Mouse (Mus musculus): ENCODE data around the gene Rin1. TPM values are rescaled to one million over a fixed set of nuclear protein-coding genes. Genes with fewer than 3 reads are reported as not detected.
"Not testable (repeated sequence)": the region's sequence is repeated elsewhere in the genome, so short reads cannot be mapped to it uniquely, and the experiment has no call there.

Rin1 gene
- total RNA-seq (2021): 10 to 100 TPM; 70.3 to 88.1 TPM

- intact Hi-C loops (cut with DNase I): no loop called here
- peak; percentile 73 to 79 for DNase-seq (ENCODE audit: low spot score in 2 of 2)
Measured at GRCm38 (mm10) chr19:5050047-5050905, at the start of gene Rin1. Rin1 (plus strand) TSS chr19:5050481.

- DNase-seq (ENCODE audit: low spot score in 2 of 2): peak; percentile 94 to 96
- intact Hi-C loops (cut with DNase I): loop anchor here (1.0 to 5.0 kb wide), 3 partner anchors 9 to 40 kb away; partner anchors contain the start of gene Mrpl11
Measured at GRCm38 (mm10) chr19:5001666-5002406, 48.4 kb upstream of the Rin1 start.

- not testable (repeated sequence) for DNase-seq (ENCODE audit: low spot score in 2 of 2)
Measured at GRCm38 (mm10) chr19:5003644-5004043, 46.6 kb upstream of the Rin1 start.

GRCm38 (mm10) chr19:5004925-5005324 lies 45.4 kb upstream of the Rin1 start:
- intact Hi-C loops (cut with DNase I): loop anchor here (5.0 kb wide), 1 partner anchor 43 kb away; the partner anchor contains the start of gene Mrpl11
- no peak for DNase-seq (ENCODE audit: low spot score in 2 of 2)

More at GRCm38 (mm10) chr19:5003644-5004043, 46.6 kb upstream of the Rin1 start:
- intact Hi-C loops (cut with DNase I): loop anchor here (5.0 kb wide), 1 partner anchor 41 kb away; the partner anchor contains the start of gene Mrpl11

- no peak for DNase-seq (ENCODE audit: low spot score in 2 of 2)
- intact Hi-C loops (cut with DNase I): no loop called here
Measured at GRCm38 (mm10) chr19:5013138-5013537, 37.1 kb upstream of the Rin1 start.

GRCm38 (mm10) chr19:5014961-5015398 lies 35.3 kb upstream of the Rin1 start:
- no peak for DNase-seq (ENCODE audit: low spot score in 2 of 2)
- intact Hi-C loops (cut with DNase I): loop anchor here (5.0 kb wide), 2 partner anchors 33 to 57 kb away; no protein-coding TSS in a partner anchor

- intact Hi-C loops (cut with DNase I): loop anchor here (5.0 kb wide), 2 partner anchors 34 to 56 kb away; no protein-coding TSS in a partner anchor
- no peak for DNase-seq (ENCODE audit: low spot score in 2 of 2)
Measured at GRCm38 (mm10) chr19:5016221-5016742, 34.0 kb upstream of the Rin1 start.

GRCm38 (mm10) chr19:5016782-5017181 lies 33.5 kb upstream of the Rin1 start:
- DNase-seq (ENCODE audit: low spot score in 2 of 2): no peak
- intact Hi-C loops (cut with DNase I): loop anchor here (5.0 kb wide), 2 partner anchors 34 to 56 kb away; no protein-coding TSS in a partner anchor

- intact Hi-C loops (cut with DNase I): loop anchor here (5.0 kb wide), 2 partner anchors 35 to 55 kb away; no protein-coding TSS in a partner anchor
Measured at GRCm38 (mm10) chr19:5017611-5018010, 32.7 kb upstream of the Rin1 start.

GRCm38 (mm10) chr19:5018191-5018590 lies 32.1 kb upstream of the Rin1 start:
- no peak for DNase-seq (ENCODE audit: low spot score in 2 of 2)
- intact Hi-C loops (cut with DNase I): loop anchor here (5.0 kb wide), 2 partner anchors 36 to 54 kb away; no protein-coding TSS in a partner anchor

More at GRCm38 (mm10) chr19:5017611-5018010, 32.7 kb upstream of the Rin1 start:
- DNase-seq (ENCODE audit: low spot score in 2 of 2): no peak

- intact Hi-C loops (cut with DNase I): no loop called here
- no peak for DNase-seq (ENCODE audit: low spot score in 2 of 2)
Measured at GRCm38 (mm10) chr19:5021416-5021815, 28.9 kb upstream of the Rin1 start.

- DNase-seq (ENCODE audit: low spot score in 2 of 2): peak; percentile 89 to 90
- intact Hi-C loops (cut with DNase I): no loop called here
Measured at GRCm38 (mm10) chr19:5023621-5024479, 26.4 kb upstream of the Rin1 start, which contains the start of gene Slc29a2. Slc29a2 (plus strand) TSS chr19:5023860.

- intact Hi-C loops (cut with DNase I): no loop called here
- no peak for DNase-seq (ENCODE audit: low spot score in 2 of 2)
Measured at GRCm38 (mm10) chr19:5026111-5026510, 24.2 kb upstream of the Rin1 start.

GRCm38 (mm10) chr19:5032686-5033085 lies 17.6 kb upstream of the Rin1 start:
- intact Hi-C loops (cut with DNase I): no loop called here
- no peak for DNase-seq (ENCODE audit: low spot score in 2 of 2)

GRCm38 (mm10) chr19:5036577-5036976 lies 13.7 kb upstream of the Rin1 start:
- intact Hi-C loops (cut with DNase I): no loop called here
- no peak for DNase-seq (ENCODE audit: low spot score in 2 of 2)

- peak; percentile 85 for DNase-seq (ENCODE audit: low spot score in 2 of 2)
- intact Hi-C loops (cut with DNase I): no loop called here
Measured at GRCm38 (mm10) chr19:5037678-5038571, 12.4 kb upstream of the Rin1 start.

GRCm38 (mm10) chr19:5038709-5039156 lies 11.5 kb upstream of the Rin1 start, which contains the start of the genes B4gat1 and AC124502.3:
B4gat1 (plus strand) TSS chr19:5038826.
AC124502.3 (plus strand) TSS chr19:5038891.
- peak; percentile 91 for DNase-seq (ENCODE audit: low spot score in 2 of 2)
- intact Hi-C loops (cut with DNase I): no loop called here

Data from left cerebral cortex, postnatal 36 days (tissue).